Comparison of ENCODE assay signal across 16 mouse cellular contexts in the genomic region with DNA sequence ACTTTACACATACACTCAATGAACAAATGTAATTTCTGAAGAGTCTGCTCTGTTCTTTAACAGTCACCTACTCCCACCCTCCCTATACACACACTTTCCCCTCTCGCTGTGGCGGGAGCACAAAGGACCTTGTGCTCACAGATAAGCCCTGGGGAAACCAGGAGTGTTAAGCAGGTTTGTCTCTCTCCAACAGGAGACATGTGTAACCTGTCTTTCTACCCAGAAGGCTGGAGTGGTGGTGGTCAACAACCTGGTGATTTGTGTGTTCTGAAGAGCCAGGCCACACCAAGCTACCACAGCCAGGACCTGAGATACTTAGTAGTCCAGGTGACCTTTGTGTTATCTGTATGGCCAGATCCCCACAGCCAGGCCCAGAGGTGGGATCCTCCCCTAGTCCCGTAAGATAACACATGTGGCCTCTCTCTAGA. TPM values are rescaled to one million over a fixed set of nuclear protein-coding genes. Genes with fewer than 3 reads are reported as not detected.
DNase-seq lines count a peak whose midpoint lies in the region; ATAC-seq and TF ChIP-seq lines count a peak whose summit lies in the region.
"Had no signal": no experiment of that assay in that cellular context is flagged by ENCODE, and none has a peak within 500 bp of the region (broad histone marks: within the 10 kb centered on the region; RNA-seq: fewer than 3 reads in every experiment).

No protein-coding gene starts in this region.

- 85% methylated on average over 3 of the region's 3 CpGs for WGBS in intestine, embryonic 14.5 days
- WGBS in intestine, postnatal 0 days: 55% methylated on average over 3 of the region's 3 CpGs
- 89% methylated on average over 3 of the region's 3 CpGs for WGBS in limb, embryonic 11.5 days

- H3K4me2 ChIP-seq in intestine, embryonic 14.5 days (ENCODE audit: low read length): no peak overlapping the region
- no peak overlapping the region for H3K4me2 ChIP-seq in intestine, postnatal 0 days (replicated peaks; ENCODE audit: low read depth)
- H3K4me2 ChIP-seq in limb, embryonic 11.5 days (ENCODE audit: low read depth, severe bottlenecking): no peak overlapping the region

- no peaks in the 10 kb centered on the region for H3K36me3 ChIP-seq in intestine, embryonic 14.5 days (ENCODE audit: control insufficient read depth, insufficient read depth, low read length)
- H3K36me3 ChIP-seq in intestine, postnatal 0 days (ENCODE audit: control insufficient read depth, insufficient read depth): no peaks in the 10 kb centered on the region
- H3K36me3 ChIP-seq in limb, embryonic 11.5 days (ENCODE audit: control insufficient read depth, insufficient read depth, low read length): no peaks in the 10 kb centered on the region

- 0 out of 2 replicates have a peak, but pooled peaks have one; percentile 16 for ATAC-seq in intestine, embryonic 14.5 days (replicated peaks; ENCODE audit: low FRiP score, low TSS enrichment, low read depth)
- no peak for ATAC-seq in intestine, postnatal 0 days
- ATAC-seq in limb, embryonic 11.5 days (ENCODE audit: insufficient number of reproducible peaks, low FRiP score, low TSS enrichment, low read depth): 0 out of 2 replicates have a peak, but pooled peaks have one; percentile 44

- no peak overlapping the region for H3K9ac ChIP-seq in intestine, embryonic 14.5 days (ENCODE audit: low read length)
- no peak overlapping the region for H3K9ac ChIP-seq in intestine, postnatal 0 days (ENCODE audit: low read depth, low read length)
- no peak overlapping the region for H3K9ac ChIP-seq in limb, embryonic 11.5 days (ENCODE audit: low read length)

- H3K4me3 ChIP-seq in intestine, embryonic 14.5 days (ENCODE audit: low read depth, low read length): no peak overlapping the region
- H3K4me3 ChIP-seq in intestine, postnatal 0 days (ENCODE audit: low read depth, low read length): no peak overlapping the region
- no peak overlapping the region for H3K4me3 ChIP-seq in limb, embryonic 11.5 days (ENCODE audit: low read depth, low read length)
- H3K4me3 ChIP-seq: heart, adult 2 months had no signal

- DNase-seq in intestine, embryonic 14.5 days (ENCODE audit: low spot score): no peak
- peak; percentile 63 for DNase-seq in c-Kit-positive CD71-positive TER-119-negative erythroid progenitor cells, embryonic 14.5 days (ENCODE audit: low read depth)
- DNase-seq in limb, embryonic 11.5 days (ENCODE audit: low spot score): no peak
- DNase-seq in spleen, postnatal 36 days (ENCODE audit: low spot score in 2 of 2): peak; percentile 44 to 68
- no peak for DNase-seq in urinary bladder, adult 18-20 months (ENCODE audit: low spot score in 2 of 2)
- no peak for DNase-seq in cerebellum, postnatal 14 days
- DNase-seq in kidney, postnatal 36 days: no peak
- DNase-seq: heart, adult 2 months; lung, postnatal 10 days; right cerebral cortex, postnatal 25 days had no signal

- TF ChIP-seq CTCF in intestine, postnatal 0 days (IDR thresholded peaks at IDR 0.05; ENCODE audit: low read depth): no peak

- H3K9me3 ChIP-seq in intestine, embryonic 14.5 days (ENCODE audit: control insufficient read depth, low read length): no peaks in the 10 kb centered on the region
- H3K9me3 ChIP-seq in intestine, postnatal 0 days (ENCODE audit: control insufficient read depth): no peaks in the 10 kb centered on the region
- H3K9me3 ChIP-seq in limb, embryonic 11.5 days (ENCODE audit: control insufficient read depth, low read length): no peaks in the 10 kb centered on the region

- no peaks in the 10 kb centered on the region for H3K27me3 ChIP-seq in intestine, embryonic 14.5 days (replicated peaks; ENCODE audit: control insufficient read depth, insufficient read depth, low read length)
- H3K27me3 ChIP-seq in intestine, postnatal 0 days (replicated peaks; ENCODE audit: control insufficient read depth, insufficient read depth, low read length): no peaks in the 10 kb centered on the region
- H3K27me3 ChIP-seq in limb, embryonic 11.5 days (ENCODE audit: control insufficient read depth, insufficient read depth, low read length): no peaks in the 10 kb centered on the region
- H3K27me3 ChIP-seq: CH12.LX had no signal

- H3K27ac ChIP-seq in intestine, embryonic 14.5 days (ENCODE audit: low read depth): no peak overlapping the region
- no peak overlapping the region for H3K27ac ChIP-seq in intestine, postnatal 0 days (ENCODE audit: low read depth, low read length)
- H3K27ac ChIP-seq in limb, embryonic 11.5 days (replicated peaks; ENCODE audit: low read depth, low read length): no peak overlapping the region
- H3K27ac ChIP-seq: heart, adult 2 months; hindbrain, postnatal 0 days had no signal

- H3K4me1 ChIP-seq in intestine, embryonic 14.5 days (replicated peaks; ENCODE audit: control insufficient read depth, insufficient read depth, low read length): peaks cover 3% of the 10 kb centered on the region; the same call in 1 of the 2 replicates
- H3K4me1 ChIP-seq in intestine, postnatal 0 days (replicated peaks; ENCODE audit: control insufficient read depth, insufficient read depth, low read length): no peaks in the 10 kb centered on the region
- no peaks in the 10 kb centered on the region for H3K4me1 ChIP-seq in limb, embryonic 11.5 days (ENCODE audit: control insufficient read depth, insufficient read depth, low read length)

RNA-seq across cellular contexts. Expression of a gene that starts 10.0 kb away (rescaled TPM):
- polyA plus RNA-seq in intestine, embryonic 14.5 days (2014; fragmentation: Nextera tagmentation; extraction: Ambion mirVana): 22.4 and 26.6 TPM in 2 replicates
- 195 and 202 TPM in 2 replicates for polyA plus RNA-seq in intestine, postnatal 0 days (2015; fragmentation: Nextera tagmentation; extraction: Ambion mirVana)
- 5.0 and 5.6 TPM in 2 replicates for polyA plus RNA-seq in limb, embryonic 11.5 days (2014; fragmentation: Nextera tagmentation; extraction: Ambion mirVana)

RNA-seq across cellular contexts. Expression of a gene that starts 17.6 kb away (rescaled TPM):
- 8.1 and 9.3 TPM in 2 replicates for polyA plus RNA-seq in intestine, embryonic 14.5 days (2014; fragmentation: Nextera tagmentation; extraction: Ambion mirVana)
- polyA plus RNA-seq in intestine, postnatal 0 days (2015; fragmentation: Nextera tagmentation; extraction: Ambion mirVana): 9.1 and 9.8 TPM in 2 replicates
- polyA plus RNA-seq in limb, embryonic 11.5 days (2014; fragmentation: Nextera tagmentation; extraction: Ambion mirVana): 4.2 and 4.9 TPM in 2 replicates

RNA-seq across cellular contexts. Expression of a gene that starts 42.8 kb away (rescaled TPM):
- polyA plus RNA-seq in intestine, embryonic 14.5 days (2014; fragmentation: Nextera tagmentation; extraction: Ambion mirVana): 0.12 TPM in 1 of 2 replicates, not detected in the other
- not detected in 2 replicates for polyA plus RNA-seq in intestine, postnatal 0 days (2015; fragmentation: Nextera tagmentation; extraction: Ambion mirVana)
- polyA plus RNA-seq in limb, embryonic 11.5 days (2014; fragmentation: Nextera tagmentation; extraction: Ambion mirVana): not detected in 2 replicates
- polyA plus RNA-seq: forebrain, embryonic 14.5 days; heart, adult 2 months; hindbrain, postnatal 0 days; large intestine, adult 2 months; thymus, adult 2 months had no signal

Comparison
In these comparisons a context has a peak if more than half of its experiments do, and no peak if none do; other contexts are left out.
1. DNase-seq: peak in c-Kit-positive CD71-positive TER-119-negative erythroid progenitor cells, embryonic 14.5 days (single experiment) and spleen, postnatal 36 days (2 of 2); none in intestine, embryonic 14.5 days (single experiment), limb, embryonic 11.5 days (single experiment), urinary bladder, adult 18-20 months (0 of 2), cerebellum, postnatal 14 days (0 of 2) and kidney, postnatal 36 days (0 of 2).